Mouse (Mus musculus) kidney, embryonic 16.5 days (tissue): ENCODE data around the gene Cfap43. TPM values are rescaled to one million over a fixed set of nuclear protein-coding genes. Genes with fewer than 3 reads are reported as not detected.

Experiments
- ATAC-seq: fragments of 200-750 bp; cut with Nextera tagmentation; 2 replicates; pipeline ENCODE4 v1.8.0; 2017; ENCODE audit warnings: moderate TSS enrichment; ENCODE audit not compliant: low FRiP score, low TSS enrichment
- H3K27ac ChIP-seq: fragments of 300-500 bp; sonication (generic); 2 replicates; pipeline ENCODE4 v1.5.1; 2014; ENCODE audit warnings: low read length
- H3K27me3 ChIP-seq: fragments of 300-500 bp; sonication (generic); 2 replicates; pipeline ENCODE4 v1.6.1; 2014; ENCODE audit warnings: low read length, control low read depth, mixed read lengths; ENCODE audit not compliant: insufficient read depth
- H3K36me3 ChIP-seq: fragments of 300-500 bp; sonication (generic); 2 replicates; pipeline ENCODE4 v1.6.1; 2014; ENCODE audit warnings: low read length, control low read depth, mixed read lengths; ENCODE audit not compliant: insufficient read depth
- H3K4me1 ChIP-seq: fragments of 300-500 bp; sonication (generic); 2 replicates; pipeline ENCODE4 v1.6.1; 2014; ENCODE audit warnings: low read length, control low read depth, mixed read lengths; ENCODE audit not compliant: insufficient read depth
- H3K4me2 ChIP-seq: fragments of 300-500 bp; sonication (generic); replicated peaks from 2 replicates; pipeline ENCODE4 v1.6.1; 2014; ENCODE audit warnings: low read depth, low read length
- H3K4me3 ChIP-seq: fragments of 300-500 bp; sonication (generic); 2 replicates; pipeline ENCODE4 v1.5.1; 2014; ENCODE audit warnings: mild to moderate bottlenecking, low read length
- H3K9ac ChIP-seq: fragments of 300-500 bp; sonication (generic); replicated peaks from 2 replicates; pipeline ENCODE4 v1.6.1; 2014; ENCODE audit warnings: low read length
- H3K9me3 ChIP-seq: fragments of 300-500 bp; sonication (generic); 2 replicates; pipeline ENCODE4 v1.6.1; 2016; ENCODE audit warnings: low read length, control low read depth
- whole genome bisulfite sequencing: fragments of 180-500 bp; shearing (Covaris S2); extraction: QIAGEN DNeasy Blood & Tissue Kit; methylation state at CpG from one replicate; pipeline ENCODE4 v1.1.7; 2014; 5-methylcytosine and 5-hydroxymethylcytosine counted together
- polyA plus RNA-seq: library from polyadenylated mRNA; unstranded; fragments of >200 nt; fragmentation: Nextera tagmentation; extraction: Ambion mirVana; gene quantifications from 2 replicates; pipeline ENCODE4 v1.2.1, GENCODE M21; 2015

Cfap43 gene
- polyA plus RNA-seq, 1 experiment from 2014 or later = 0.05 TPM

GRCm38 (mm10) chr19:47888037-47888436 is 31.1 kb downstream of the Cfap43 start:
- no peak overlapping the region for H3K4me2 ChIP-seq
- H3K36me3 ChIP-seq = no peaks in the 10 kb centered on the region
- H3K4me1 ChIP-seq = peaks cover 54% of the 10 kb centered on the region
- WGBS = 93% methylated on average over 8 of the region's 8 CpGs
- no peaks in the 10 kb centered on the region for H3K27me3 ChIP-seq
- H3K27ac ChIP-seq = no peak overlapping the region
- no peak for ATAC-seq
- H3K9me3 ChIP-seq = no peaks in the 10 kb centered on the region
- H3K9ac ChIP-seq = no peak overlapping the region
- H3K4me3 ChIP-seq = no peak overlapping the region

GRCm38 (mm10) chr19:47887417-47887816 is 31.7 kb downstream of the Cfap43 start:
- 88% methylated on average over 10 of the region's 10 CpGs for WGBS
- Histone ChIP-seq H3K27me3 (no peaks in the 10 kb centered on the region), H3K27ac (peak overlapping the region; percentile 63), H3K9me3 (no peaks in the 10 kb centered on the region), H3K4me2 (no peak overlapping the region), H3K9ac (no peak overlapping the region), H3K4me1 (peaks cover 52% of the 10 kb centered on the region), H3K36me3 (no peaks in the 10 kb centered on the region), H3K4me3 (no peak overlapping the region)
- no peak for ATAC-seq

- no peaks in the 10 kb centered on the region for H3K36me3 ChIP-seq
- H3K4me2 ChIP-seq = no peak overlapping the region
- H3K4me3 ChIP-seq = no peak overlapping the region
- 35% methylated on average over 7 of the region's 7 CpGs for WGBS
- no peaks in the 10 kb centered on the region for H3K9me3 ChIP-seq
- ATAC-seq = peak; percentile 67
- H3K27ac ChIP-seq = peak overlapping the region; percentile 63; the same call in 1 of the 2 replicates
- H3K27me3 ChIP-seq = no peaks in the 10 kb centered on the region
- peaks cover 46% of the 10 kb centered on the region for H3K4me1 ChIP-seq
- no peak overlapping the region for H3K9ac ChIP-seq
Observed at GRCm38 (mm10) chr19:47886617-47887016, 32.5 kb downstream of the Cfap43 start.

- Histone ChIP-seq H3K4me1 (peaks cover 39% of the 10 kb centered on the region), H3K4me3 (no peak overlapping the region), H3K36me3 (no peaks in the 10 kb centered on the region), H3K27ac (peak overlapping the region; percentile 17; the same call in 1 of the 2 replicates), H3K9ac (no peak overlapping the region), H3K4me2 (no peak overlapping the region), H3K9me3 (no peaks in the 10 kb centered on the region), H3K27me3 (no peaks in the 10 kb centered on the region)
- ATAC-seq = no peak
- WGBS = 76% methylated on average over 11 of the region's 11 CpGs
Observed at GRCm38 (mm10) chr19:47885886-47886285, 33.2 kb downstream of the Cfap43 start.

GRCm38 (mm10) chr19:47885191-47885743 is 33.8 kb downstream of the Cfap43 start:
- Histone ChIP-seq H3K4me1 (peaks cover 35% of the 10 kb centered on the region), H3K4me2 (no peak overlapping the region), H3K9me3 (no peaks in the 10 kb centered on the region), H3K27me3 (no peaks in the 10 kb centered on the region), H3K27ac (no peak overlapping the region; the same call in 1 of the 2 replicates), H3K9ac (no peak overlapping the region), H3K4me3 (no peak overlapping the region), H3K36me3 (no peaks in the 10 kb centered on the region)
- ATAC-seq = no peak
- WGBS = 55% methylated on average over 7 of the region's 7 CpGs

- WGBS = 66% methylated on average over 13 of the region's 13 CpGs
Observed at GRCm38 (mm10) chr19:47884296-47885085, 34.6 kb downstream of the Cfap43 start.

GRCm38 (mm10) chr19:47882882-47883254 is 36.2 kb downstream of the Cfap43 start:
- Histone ChIP-seq H3K9me3 (no peaks in the 10 kb centered on the region), H3K4me2 (no peak overlapping the region), H3K27ac (no peak overlapping the region), H3K4me1 (peaks cover 26% of the 10 kb centered on the region), H3K36me3 (no peaks in the 10 kb centered on the region), H3K9ac (no peak overlapping the region), H3K4me3 (no peak overlapping the region), H3K27me3 (no peaks in the 10 kb centered on the region)
- 46% methylated on average over 9 of the region's 9 CpGs for WGBS
- peak; percentile 36; the same call in 1 of the 2 replicates for ATAC-seq

More at GRCm38 (mm10) chr19:47884296-47885085, 34.6 kb downstream of the Cfap43 start:
- H3K27ac ChIP-seq = no peak overlapping the region
- H3K4me1 ChIP-seq = peaks cover 28% of the 10 kb centered on the region
- H3K4me3 ChIP-seq = no peak overlapping the region
- no peak overlapping the region for H3K4me2 ChIP-seq
- no peak overlapping the region for H3K9ac ChIP-seq
- H3K9me3 ChIP-seq = no peaks in the 10 kb centered on the region
- ATAC-seq = no peak
- H3K27me3 ChIP-seq = no peaks in the 10 kb centered on the region
- H3K36me3 ChIP-seq = no peaks in the 10 kb centered on the region

GRCm38 (mm10) chr19:47882151-47882881 is 36.8 kb downstream of the Cfap43 start:
- Histone ChIP-seq H3K36me3 (no peaks in the 10 kb centered on the region), H3K27me3 (no peaks in the 10 kb centered on the region), H3K4me2 (no peak overlapping the region), H3K4me1 (peaks cover 25% of the 10 kb centered on the region), H3K27ac (no peak overlapping the region), H3K4me3 (no peak overlapping the region), H3K9me3 (no peaks in the 10 kb centered on the region), H3K9ac (no peak overlapping the region)
- ATAC-seq = peak; percentile 70
- WGBS = 27% methylated on average over 11 of the region's 11 CpGs

GRCm38 (mm10) chr19:47881538-47881937 is 37.5 kb downstream of the Cfap43 start:
- H3K36me3 ChIP-seq = no peaks in the 10 kb centered on the region
- WGBS = 83% methylated on average over 7 of the region's 7 CpGs
- peaks cover 18% of the 10 kb centered on the region for H3K4me1 ChIP-seq
- ATAC-seq = no peak
- H3K9me3 ChIP-seq = no peaks in the 10 kb centered on the region
- no peak overlapping the region for H3K4me3 ChIP-seq
- H3K4me2 ChIP-seq = no peak overlapping the region
- no peaks in the 10 kb centered on the region for H3K27me3 ChIP-seq
- no peak overlapping the region for H3K27ac ChIP-seq
- H3K9ac ChIP-seq = no peak overlapping the region
